Mouse (Mus musculus) heart, postnatal 14 days (tissue): Measurements from ENCODE around the gene Cyp2c70. TPM values are rescaled to one million over a fixed set of nuclear protein-coding genes. Genes with fewer than 3 reads are reported as not detected.
A peak's percentile ranks its signal among the peaks of the same experiment; 100 is the strongest.
"Not testable (repeated sequence)": the region's sequence is repeated elsewhere in the genome, so short reads cannot be mapped to it uniquely, and the experiment has no call there.

ENCODE experiments used
- DNase-seq, 2 experiments: peaks; one replicate each; pipeline ENCODE4 v3.0.0; 2021 to 2022
- intact Hi-C: fragments of 180-260 bp; cut with DNase I; formaldehyde crosslinking; loops from one replicate; pipeline ENCODE4 v1.15.1; 2025
- long read RNA-seq, 2 experiments: library from polyadenylated mRNA; stranded (forward); transcript quantifications; one replicate each; pipeline ENCODE4 v2.0.0; 2021
- total RNA-seq, 2 experiments: library from RNA; stranded (reverse); gene quantifications; 2 replicates each; pipeline ENCODE4 v1.2.3; 2021

Cyp2c70 gene
- total RNA-seq = under 1 TPM; 0.12 to 0.29 TPM
- long read RNA-seq, experiment 1 = 0 reads
- long read RNA-seq, experiment 2 = 0 reads

GRCm38 (mm10) chr19:40187160-40187559 lies at the start of gene Cyp2c70:
Gene Cyp2c70, minus strand, starts transcription at chr19:40187333.
- DNase-seq = no peak
- intact Hi-C loops = no loop called here

- intact Hi-C loops = no loop called here
- no peak for DNase-seq
These were observed 45.4 kb upstream of the Cyp2c70 start for GRCm38 (mm10) chr19:40232560-40232959.

- intact Hi-C loops = no loop called here
- no peak for DNase-seq
These were observed 44.9 kb upstream of the Cyp2c70 start for GRCm38 (mm10) chr19:40231825-40232541.

- intact Hi-C loops = no loop called here
- no peak for DNase-seq
These were observed 44.1 kb upstream of the Cyp2c70 start for GRCm38 (mm10) chr19:40231074-40231738.

GRCm38 (mm10) chr19:40226516-40227151 lies 39.5 kb upstream of the Cyp2c70 start:
- no peak for DNase-seq
- intact Hi-C loops = no loop called here

GRCm38 (mm10) chr19:40225761-40226110 lies 38.6 kb upstream of the Cyp2c70 start:
- DNase-seq = peak in 1 of 2 experiments; percentile 59
- intact Hi-C loops = loop anchor here (2.0 kb wide), 1 partner anchor 1243 kb away; no protein-coding TSS in a partner anchor

GRCm38 (mm10) chr19:40225102-40225760 lies 38.1 kb upstream of the Cyp2c70 start:
- intact Hi-C loops = loop anchor here (2.0 kb wide), 1 partner anchor 1242 kb away; no protein-coding TSS in a partner anchor
- peak; percentile 81 to 88 for DNase-seq

GRCm38 (mm10) chr19:40222307-40222706 lies 35.2 kb upstream of the Cyp2c70 start:
- DNase-seq, intact Hi-C loops: not testable (repeated sequence)

- no peak for DNase-seq
- intact Hi-C loops = no loop called here
These were observed 33.7 kb upstream of the Cyp2c70 start for GRCm38 (mm10) chr19:40220878-40221277.

- DNase-seq, intact Hi-C loops: not testable (repeated sequence)
These were observed 15.8 kb upstream of the Cyp2c70 start for GRCm38 (mm10) chr19:40202947-40203346.

- DNase-seq = no peak
- intact Hi-C loops = no loop called here
These were observed 3.5 kb upstream of the Cyp2c70 start for GRCm38 (mm10) chr19:40190596-40190995.

- intact Hi-C loops = no loop called here
- DNase-seq = no peak
These were observed 3.5 kb downstream of the Cyp2c70 start for GRCm38 (mm10) chr19:40183600-40183999.

GRCm38 (mm10) chr19:40178311-40178710 lies 8.8 kb downstream of the Cyp2c70 start:
- intact Hi-C loops = no loop called here
- no peak for DNase-seq

GRCm38 (mm10) chr19:40168391-40168790 lies 18.7 kb downstream of the Cyp2c70 start:
- DNase-seq, intact Hi-C loops: not testable (repeated sequence)

GRCm38 (mm10) chr19:40126996-40127395 lies 60.1 kb downstream of the Cyp2c70 start:
- DNase-seq, intact Hi-C loops: not testable (repeated sequence)

- DNase-seq, intact Hi-C loops: not testable (repeated sequence)
These were observed 62.0 kb downstream of the Cyp2c70 start for GRCm38 (mm10) chr19:40125165-40125564.

- intact Hi-C loops, DNase-seq: not testable (repeated sequence)
These were observed 67.5 kb downstream of the Cyp2c70 start for GRCm38 (mm10) chr19:40119624-40120023.
